Mouse (Mus musculus): ENCODE results near the gene Zfp609.

DNA sequence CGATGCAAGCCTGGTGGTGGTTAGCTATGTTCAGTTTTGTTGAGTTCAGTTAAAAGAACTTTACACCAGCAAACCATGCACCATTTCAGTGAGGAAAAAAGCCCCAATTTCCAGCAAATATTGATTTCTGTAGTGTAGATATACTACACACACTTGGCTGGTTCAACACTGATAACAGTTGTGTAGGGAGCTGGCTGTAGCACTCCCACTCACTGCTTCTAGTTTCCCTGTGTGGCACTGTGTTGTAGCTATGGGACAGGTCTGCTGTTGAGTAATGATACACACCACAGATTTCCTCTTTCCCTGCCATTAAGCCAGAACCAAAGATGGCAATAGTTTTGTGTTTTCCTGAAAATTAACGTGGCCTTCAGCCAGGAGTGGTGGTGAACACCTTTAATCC is 142.7 kb downstream of the Zfp609 start:
- no peak for TF ChIP-seq CTCF (conservative IDR thresholded peaks at IDR 0.05; ENCODE audit: low read length)
- no peak for TF ChIP-seq POU5F1 (IDR thresholded peaks at IDR 0.05; ENCODE audit: borderline replicate concordance, low read length)
